Mouse (Mus musculus): ENCODE results near the gene Adamts14.
A peak's percentile ranks its signal among the peaks of the same experiment; 100 is the strongest.

Gene Adamts14

DNA sequence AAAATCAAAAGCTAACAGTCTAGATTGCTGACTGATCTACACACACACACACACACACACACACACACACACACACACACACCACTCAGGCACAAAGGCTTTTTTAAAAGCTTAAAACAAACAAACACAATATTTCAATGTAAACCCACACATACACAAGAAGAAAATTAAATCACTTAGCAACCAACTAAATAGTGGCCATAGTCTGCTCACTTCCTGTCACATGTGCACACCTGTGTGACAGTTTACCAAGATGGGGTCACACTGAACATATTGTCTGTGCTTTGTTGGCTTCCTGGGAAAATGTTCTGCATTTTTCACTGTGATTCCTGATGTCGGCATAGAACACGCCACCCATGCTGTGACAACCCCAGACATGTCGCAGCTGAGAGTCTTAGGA lies 41.5 kb downstream of the Adamts14 start:
- no peak for DNase-seq

DNA sequence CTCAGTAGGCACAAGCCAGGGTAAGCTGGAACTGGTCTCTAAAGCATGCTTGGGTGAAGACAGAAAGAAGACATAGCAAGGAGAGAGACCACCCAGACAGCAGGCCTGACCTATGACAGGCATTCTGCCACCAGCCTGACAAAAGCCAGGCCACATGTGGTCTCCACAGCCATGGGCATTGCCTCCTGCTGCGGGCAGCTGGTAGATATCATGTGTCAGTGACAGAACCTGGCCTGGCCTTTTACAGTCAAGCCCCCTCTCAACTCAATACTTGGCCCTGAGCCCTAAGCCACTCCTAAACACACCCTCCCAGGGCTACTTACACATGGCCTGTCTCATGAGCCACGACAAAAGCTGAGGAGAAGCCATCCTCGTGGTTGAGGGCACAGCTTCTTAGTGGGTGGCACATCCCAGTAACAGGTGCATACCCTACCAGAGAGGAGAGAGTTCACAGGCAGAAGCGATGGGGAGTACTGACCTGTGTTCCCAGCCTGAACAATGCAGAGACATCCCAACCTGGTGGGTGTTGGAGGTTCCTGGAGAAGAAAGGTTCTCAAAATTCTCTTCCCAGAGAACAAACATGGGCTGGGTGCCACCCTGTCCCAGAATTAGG lies 46.3 kb downstream of the Adamts14 start:
- no peak for DNase-seq

DNA sequence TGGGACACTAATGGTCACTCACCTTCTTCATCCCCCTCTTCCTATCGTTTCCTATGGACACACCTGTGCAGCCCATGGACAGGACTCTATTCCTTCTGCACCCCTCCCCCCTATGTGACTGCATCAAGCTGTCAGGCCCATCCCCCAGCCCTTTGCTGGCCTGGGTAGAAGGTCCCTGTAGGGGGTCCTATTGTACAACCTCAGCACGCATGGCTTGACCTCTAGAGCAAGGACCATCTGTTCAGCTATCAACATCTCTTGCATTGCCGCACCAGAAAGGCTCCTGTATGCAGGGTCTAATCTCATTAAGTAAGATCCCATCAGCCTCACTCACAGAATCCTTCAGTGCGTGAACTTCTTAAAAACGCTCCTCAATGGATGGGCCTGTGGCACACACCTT lies 47.5 kb downstream of the Adamts14 start:
- no peak for DNase-seq

DNA sequence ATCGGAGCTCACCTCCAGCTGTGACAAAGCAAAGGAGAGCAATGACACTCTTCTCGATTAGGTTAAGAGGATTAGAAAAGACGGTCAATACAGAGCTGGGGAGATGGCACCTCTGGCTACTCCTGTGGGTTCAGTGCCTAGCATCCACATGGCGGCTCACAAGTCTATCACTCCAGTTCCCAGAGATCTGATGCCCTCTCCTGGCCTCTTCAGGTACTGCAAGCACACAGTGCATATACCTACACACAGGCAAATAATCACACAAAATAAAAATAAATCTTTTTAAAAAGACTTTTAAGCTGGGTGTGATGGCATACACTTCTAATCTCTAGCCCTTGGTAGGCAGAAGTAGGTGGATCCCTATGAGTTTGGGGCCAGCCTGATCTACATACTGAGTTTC lies 53.9 kb downstream of the Adamts14 start:
- no peak for DNase-seq

DNA sequence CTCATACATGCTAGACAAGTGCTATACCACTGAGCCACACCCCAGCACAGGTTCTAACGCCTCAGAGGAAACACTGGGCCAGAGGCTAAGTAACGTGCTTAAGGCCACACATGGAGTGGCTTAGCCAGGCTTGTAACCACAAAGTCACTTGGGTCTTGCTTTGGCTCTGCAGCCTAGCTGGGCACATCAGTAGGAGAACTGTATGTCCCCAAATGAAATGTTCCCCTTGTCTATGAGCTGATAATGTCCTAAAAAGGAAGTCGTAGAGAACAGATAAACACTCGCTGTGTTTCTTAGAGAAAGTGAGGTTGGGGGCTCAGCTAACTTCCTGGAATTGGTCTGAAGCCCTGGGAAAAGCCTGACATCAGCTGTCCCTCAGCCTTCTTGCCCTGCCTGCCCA lies 57.1 kb downstream of the Adamts14 start:
- DNase-seq = no peak

DNA sequence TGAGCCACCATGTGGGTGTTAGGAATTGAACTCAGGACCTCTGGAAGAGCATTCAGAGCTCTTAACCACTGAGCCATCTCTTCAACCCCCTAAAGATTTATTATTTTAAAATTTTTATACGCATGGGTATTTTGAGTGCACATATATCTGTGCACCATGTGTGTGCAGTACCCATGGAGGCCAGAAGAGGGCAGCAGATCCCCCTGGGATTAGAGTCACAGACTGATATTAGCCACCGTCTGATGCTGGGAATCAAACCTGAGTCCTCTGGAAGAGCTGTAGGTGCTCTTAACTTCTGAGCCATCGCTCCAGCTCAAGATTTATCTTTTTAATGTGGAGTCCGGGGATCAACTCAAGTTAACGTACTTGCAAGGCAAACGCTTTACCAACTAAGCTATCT lies 57.6 kb downstream of the Adamts14 start:
- no peak for DNase-seq

DNA sequence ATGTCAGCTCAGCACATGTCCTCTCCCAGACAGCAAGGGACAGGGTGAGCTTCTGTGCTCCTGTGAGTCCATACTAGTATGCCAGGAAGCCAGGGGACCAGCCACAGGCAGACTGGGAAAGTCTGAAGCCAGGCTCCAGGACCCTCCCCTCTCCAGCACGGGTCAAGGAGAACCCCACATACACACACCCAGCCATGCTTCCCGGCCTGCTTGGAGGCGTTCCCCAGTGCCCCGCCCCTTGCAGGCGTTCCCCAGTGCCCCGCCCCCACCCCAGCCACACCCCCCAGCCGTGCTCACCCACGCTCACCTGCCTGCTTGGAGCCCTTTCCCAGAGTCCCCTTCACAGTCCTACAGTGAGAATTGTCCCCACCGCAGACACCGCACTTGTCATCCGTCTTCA lies 60.4 kb downstream of the Adamts14 start:
- peak; percentile 25 for DNase-seq

DNA sequence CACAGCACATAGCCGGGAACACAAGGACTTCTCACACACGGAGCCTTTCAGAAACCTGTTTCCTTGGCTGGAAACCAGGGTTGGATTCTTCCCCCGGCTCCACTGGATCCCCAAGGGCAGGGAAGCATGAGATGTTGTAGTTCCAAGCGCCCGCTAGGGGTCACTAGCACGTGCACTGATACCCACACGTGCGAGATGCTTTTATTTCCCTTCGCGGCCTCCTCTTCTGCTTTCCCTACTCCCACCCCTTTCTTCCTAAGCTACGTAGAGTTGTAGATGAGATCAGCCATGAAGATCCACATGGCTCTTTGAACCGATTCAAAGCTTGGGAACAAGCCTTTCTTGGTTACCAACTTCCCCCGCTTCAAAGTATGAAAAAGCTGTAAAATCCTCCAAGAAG lies 61.5 kb downstream of the Adamts14 start:
- DNase-seq = peak; percentile 86

DNA sequence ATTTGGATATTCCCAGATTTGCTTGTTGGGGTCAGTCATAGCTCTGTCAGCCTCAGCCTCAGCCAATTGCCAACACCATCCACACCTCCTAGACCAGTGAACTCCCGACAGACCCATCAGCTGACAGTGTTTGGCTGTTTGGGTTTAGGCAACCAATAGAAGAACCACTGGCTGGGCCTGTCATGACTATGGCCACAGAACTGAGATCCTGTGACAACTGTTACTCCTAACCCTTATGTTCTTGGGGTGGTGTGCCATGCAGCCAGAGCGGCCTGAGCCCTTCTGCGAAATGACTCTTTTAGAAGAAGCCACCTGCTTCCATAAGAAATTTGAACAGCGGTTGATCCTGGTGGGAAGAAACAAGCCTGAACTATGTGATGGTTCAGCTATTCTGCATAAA lies 62.1 kb downstream of the Adamts14 start:
- no peak for DNase-seq

DNA sequence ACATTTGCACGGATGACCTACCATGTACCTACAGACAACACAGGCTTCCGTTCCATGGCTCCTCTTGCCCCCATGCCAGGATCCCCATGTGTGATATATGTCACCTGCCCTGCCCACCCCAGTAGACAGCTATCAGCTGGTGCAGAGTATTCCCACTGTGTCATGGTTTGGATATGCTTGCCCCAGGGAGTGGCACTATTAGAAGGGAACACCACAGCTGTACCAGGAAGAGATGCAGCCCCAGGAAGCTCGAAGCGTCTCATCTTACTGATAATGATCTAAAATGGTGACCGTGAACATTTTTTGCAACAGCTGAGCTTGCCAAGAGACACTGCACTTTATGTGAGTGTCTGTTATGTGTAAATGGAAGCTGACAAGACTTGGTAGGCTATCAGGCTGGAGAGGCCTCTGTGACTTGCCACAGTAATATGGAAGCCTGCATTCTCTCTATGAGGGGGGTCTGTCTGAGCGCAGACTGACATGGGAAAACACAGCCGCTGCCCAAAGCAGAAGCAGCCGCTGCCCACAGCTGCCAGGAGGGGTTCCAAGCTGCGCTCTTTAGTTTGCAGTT lies 65.0 kb downstream of the Adamts14 start:
- DNase-seq = no peak

DNA sequence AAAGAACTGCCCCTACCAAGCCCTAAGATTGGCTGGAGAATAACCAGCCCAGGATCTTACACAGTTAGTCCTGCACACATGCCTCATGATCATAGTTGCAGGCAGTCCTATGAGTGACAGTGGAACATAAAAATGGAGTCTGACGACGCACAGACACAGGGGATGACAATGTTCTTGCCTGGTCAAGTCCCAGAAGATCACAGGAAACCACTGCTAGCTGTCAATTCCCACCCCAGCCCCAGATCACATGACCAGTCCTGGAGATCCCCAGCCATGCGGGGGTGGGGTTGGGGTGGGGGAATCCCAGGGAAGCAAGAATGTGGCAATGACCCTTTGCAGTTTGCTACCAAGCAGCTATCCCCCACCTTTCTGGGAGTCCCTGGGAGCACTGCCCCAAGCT lies 69.3 kb downstream of the Adamts14 start:
- DNase-seq = no peak

DNA sequence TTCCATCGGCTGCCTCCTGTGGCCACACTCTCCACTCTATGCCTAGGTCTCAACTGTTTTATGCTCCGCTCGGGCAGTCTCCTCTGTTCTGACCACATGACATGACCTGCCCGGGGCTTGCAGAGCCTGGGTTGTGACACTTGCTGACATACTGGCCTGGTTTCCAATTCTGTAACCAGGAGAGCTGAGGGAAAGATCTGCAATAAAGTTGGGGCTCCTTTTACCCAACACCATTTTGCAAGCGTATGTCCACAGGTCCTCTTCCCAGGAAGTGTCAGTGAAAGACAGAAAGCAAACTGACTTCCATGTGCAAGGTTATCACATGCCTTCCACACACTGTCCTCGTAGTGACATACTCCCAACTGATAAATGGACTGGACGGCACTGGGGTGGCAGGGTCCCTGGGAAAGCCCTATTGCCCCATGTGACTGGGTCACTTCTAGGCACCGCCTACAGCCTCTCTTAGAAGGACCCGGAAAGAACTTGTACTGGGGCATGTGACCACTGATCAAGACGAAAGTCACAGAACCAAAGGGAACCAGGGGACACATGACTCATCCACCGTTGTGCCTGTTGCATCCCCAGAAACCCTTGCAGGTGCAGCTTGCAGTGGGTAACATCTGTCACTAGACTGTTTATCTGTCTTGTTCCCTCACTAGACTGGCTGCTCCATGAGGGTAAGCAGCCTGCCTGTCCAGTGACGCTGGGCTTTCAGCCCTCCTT lies 71.5 kb downstream of the Adamts14 start:
- no peak for DNase-seq

DNA sequence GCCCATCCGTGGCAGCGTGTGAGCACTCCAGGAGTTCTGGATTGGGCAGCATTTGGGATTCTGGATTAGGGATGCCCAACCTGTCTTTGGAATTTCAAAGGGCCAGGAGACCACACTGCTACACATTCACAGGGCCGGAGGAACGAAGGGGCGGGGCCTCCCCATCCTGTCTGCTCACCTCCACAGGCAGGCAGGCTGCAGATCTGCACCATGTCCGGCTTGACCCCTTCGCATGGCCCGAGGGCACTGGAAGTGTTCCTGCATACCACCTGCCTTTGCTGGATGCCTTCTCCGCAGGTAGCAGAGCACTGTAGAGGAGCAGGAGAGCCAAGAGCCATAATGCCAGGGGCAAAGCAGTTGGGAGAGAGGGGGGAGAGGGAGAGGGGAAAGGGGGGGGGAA lies 72.2 kb downstream of the Adamts14 start:
- DNase-seq = no peak

DNA sequence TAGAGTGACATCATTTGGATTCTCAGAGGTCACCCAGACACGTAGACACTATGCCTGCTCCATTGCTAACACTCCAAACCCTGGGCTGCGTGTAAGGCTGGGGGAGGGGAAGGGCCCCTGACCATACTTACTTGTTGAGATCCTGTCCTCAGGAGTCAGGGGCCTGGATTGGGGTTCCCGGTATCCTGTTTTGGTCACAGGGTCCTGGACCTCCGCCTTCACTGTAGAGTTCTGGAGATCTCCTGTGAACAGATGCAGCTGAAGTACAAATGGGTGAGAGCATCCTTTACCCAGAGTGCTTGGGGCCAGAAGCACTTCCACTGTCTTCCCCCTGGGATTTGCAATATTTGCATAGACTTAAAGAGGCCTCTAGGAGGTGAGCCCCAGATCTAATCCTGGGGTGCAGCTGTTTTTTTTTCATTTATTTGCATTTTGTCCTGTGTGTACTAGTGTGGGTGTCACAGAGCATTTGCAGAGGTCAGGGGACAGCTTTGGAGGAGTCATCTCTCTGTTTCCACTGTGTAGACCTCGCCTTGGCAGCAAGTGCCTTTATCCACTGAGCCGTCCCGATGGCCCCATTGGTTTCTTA lies 72.9 kb downstream of the Adamts14 start:
- peak; percentile 4 for DNase-seq

DNA sequence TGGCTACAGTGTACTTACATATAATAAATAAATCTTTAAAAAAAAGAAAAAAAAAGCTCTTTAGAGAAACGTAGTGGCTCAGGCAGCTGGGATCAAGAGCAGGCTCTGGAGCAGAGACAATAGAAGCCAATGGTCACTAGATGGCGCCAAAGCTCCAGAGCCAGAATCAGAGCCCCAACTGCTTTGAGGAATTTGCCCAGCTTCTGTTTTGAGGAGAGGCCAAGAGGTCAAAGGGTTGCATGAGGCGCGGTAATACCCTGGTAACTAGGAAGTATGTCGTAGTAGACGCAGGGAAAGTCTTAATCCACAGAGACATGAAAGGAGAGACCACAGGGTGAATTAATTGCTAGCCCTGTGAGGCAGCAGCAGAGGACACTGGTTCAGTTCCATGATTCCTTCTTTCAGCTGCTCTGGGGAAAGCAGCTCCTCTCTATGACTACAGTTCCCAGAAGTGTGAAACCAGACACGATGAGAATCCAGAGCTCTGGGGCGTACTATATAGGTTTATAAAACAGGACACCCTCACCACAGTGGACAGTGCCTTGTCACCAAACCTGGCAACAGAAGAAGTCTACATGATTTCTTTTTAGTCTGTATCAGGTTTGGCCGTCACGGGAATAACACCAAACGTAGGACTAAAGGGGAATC lies 73.5 kb downstream of the Adamts14 start:
- peak; percentile 91 for DNase-seq

DNA sequence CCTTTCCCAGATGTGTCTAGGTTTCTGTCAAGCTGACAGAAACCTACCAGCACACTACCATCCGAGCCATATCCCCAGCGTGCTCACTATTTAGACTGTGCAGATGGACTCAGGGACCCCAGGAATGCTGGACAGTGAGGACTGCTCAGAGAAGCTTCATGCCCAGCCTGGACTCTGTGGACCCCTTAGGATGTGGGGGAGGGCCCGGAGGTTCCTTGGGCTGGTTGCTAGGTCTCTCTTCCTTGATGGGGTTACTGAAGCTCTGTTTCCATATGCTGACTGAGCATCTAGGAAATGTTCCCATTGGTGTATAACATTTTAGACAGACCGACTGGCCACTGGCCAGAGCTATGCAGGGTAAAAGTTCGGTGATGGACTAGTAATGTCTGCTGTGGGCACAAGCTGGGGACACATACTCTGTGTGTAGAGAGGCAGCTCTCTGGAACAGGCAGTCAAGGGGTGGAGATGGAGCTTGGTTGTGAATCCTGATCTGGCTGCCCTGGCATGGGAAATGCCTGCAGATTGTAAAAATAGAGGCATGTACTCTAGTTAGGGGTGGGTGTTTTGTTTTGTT lies 77.4 kb downstream of the Adamts14 start:
- no peak for DNase-seq

DNA sequence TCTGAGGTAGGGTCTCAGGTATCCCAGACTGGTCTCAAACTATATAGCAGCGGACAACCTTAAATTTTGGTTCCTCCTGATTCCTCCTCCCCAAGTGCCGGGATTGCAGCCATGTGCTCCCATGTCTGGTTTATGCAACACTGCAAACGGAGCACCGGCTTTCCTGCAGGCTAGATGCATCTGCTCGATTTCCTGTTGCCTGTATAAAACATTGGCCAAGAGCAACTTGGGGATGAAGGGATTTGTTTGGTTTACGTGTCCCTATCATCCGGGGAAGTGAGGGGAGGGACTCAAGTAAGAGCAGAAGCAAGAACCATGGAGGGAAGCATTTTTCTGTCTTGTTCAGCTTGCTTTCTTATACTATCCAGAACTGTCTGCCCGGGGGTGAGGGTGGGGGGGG lies 78.0 kb downstream of the Adamts14 start:
- no peak for DNase-seq

DNA sequence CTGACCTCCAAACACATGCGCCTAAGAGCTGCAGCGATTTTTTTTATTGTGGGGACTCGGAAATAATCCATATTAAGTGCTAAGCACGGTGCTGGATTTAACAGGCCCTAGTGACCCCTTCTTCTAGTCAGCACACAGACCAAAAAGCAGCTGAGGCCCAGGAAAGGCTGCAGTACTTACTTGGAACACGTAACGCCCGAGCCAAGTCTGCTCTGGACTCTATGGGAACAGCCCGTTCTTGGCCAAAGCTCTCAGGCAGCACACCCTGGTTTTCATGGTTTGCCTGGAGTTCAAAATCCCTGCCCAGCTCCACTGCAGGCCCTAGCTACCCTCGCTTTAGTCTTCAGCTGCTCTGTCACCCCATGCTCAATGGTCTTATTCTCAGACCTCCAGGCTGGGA lies 78.6 kb downstream of the Adamts14 start:
- DNase-seq = no peak

DNA sequence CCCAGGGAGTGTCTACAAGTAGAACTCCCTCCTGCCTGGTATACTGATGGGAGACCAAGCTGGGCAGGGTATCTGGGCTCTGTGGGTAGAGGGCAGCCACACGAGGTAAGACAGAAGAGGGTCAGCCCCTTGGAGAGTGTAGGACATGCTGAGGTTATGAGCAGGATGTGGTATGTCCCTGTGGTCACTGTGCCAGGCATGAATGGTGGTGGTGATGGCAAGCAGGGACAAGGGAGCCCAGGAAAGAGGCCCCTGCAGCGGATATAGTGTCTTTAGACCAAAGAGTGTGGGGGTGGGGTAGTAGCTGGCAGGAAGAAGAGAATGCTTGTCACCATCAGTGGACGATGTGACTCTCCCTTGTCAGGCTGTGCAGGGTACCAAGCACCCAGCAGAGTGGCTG lies 85.2 kb downstream of the Adamts14 start:
- no peak for DNase-seq

DNA sequence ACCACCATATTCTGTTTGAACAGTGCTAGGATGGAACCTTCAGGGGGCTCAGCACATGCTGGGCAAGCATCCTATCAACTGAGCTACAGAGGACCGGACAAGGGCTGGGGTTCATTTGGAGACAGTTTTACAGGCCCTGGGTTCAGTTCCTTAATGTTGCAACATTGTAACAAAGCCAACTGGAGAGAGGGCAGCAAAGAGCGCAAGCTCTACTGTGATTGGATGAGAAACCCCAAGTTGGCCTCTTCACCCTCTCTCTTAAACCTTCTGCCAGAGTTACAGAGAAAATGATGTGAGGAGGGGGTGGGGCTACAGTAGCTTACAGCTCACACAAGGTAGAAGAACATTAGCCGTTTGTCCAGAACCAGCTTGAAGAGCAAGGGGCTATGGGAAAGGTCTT lies 86.2 kb downstream of the Adamts14 start:
- no peak for DNase-seq

DNA sequence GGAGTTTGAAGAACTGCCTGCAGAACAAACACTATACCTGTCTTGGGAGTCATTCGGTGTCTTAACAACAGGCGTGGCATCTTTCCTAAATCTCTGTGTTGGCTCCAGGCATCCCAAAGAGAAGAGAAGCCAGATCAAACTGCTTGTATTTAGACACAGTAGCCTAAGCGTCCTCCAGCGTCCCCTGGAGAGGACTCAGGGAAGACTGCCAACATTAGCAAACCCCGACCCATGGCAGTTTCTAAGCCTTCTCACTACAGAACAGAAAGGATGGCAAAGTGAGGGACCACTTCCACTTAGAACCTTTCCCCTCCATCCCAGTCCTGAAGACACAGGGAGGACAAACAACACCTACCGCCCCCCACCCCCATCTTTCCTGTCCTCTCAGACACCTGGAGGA lies 93.3 kb downstream of the Adamts14 start:
- no peak for DNase-seq

DNA sequence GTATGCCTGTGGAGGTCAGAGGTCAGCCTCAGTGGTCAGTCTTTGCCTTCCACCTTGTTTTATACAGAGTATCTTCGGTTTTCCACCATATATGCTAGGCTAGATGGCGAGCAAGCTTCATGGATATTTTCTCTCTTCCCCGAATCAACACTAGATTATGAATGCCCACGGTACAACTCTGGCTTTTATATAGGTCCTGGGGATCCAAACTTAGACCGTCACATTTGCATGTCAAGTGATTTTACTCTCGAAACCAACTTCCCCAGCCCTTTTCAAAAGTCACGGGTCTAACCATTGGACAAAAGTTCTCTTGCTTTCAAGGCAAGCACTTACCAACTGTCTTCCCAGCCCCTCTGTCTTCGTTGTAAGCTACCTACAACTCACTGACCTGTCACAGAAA lies 94.6 kb downstream of the Adamts14 start:
- no peak for DNase-seq

DNA sequence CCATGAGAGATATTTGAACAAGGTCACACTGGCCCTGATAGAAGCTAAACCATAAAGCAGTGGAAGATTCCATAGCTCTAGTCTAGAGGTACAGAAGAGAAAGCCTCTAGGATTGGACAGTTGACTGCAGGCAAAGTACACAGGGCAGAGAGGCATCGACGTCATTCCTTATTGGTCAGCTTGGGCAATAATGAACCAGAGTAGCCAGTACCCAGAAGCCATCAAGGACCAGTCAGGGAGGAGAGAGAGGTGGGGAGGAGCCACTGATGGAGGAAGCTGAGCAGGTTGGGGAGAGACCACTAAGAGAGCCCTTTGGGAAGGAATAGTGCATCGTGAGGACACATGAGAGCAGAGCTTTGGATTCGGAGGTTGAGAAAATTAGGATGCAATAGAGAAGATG lies 95.5 kb downstream of the Adamts14 start:
- DNase-seq = no peak

All from embryo, embryonic 11 days (tissue).